Mouse (Mus musculus) urinary bladder, postnatal 10 days (tissue): ENCODE data around the gene Cast.

Experiments used
- DNase-seq: peaks from one replicate; pipeline ENCODE4 v3.0.0; 2022; ENCODE audit warnings: low spot score

Cast gene

DNA sequence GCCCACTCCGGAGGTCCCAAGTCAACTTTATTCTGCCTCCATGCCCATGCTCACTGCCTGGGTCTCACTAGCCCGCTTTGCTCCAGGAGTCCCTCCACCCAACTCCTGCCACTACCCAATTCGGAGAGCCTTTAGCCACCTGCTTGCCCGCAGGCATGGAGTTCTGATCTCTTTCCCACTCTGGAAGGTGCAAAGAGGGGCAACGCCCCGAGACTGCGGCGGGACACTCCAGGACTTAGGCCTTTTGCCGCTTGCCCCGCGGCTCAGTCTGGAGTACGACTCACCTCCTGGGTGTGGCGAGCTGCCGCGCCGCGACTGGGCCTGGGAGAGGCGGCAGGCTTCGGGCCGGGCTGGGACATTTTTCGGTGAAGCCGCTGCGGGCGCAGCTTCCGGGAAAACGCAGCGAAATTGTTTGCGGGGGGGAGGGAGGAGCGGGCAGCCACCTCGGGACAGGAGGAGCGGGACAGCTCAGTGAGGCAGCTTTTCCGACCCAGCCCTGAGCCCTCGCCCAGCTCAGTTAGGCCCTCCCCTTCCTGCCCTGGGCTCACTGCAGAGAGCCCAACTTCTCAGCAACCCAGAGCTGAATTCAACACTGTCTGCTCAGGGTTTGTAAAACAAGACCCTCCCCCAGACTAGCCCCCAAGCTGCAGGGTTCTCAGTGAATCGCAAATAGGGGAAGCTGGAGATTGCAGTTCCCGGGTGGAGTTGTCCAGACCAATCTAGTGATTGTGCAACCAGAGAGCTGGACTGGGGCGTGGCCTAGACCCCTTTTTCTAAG lies at the start of gene Cast:
Gene Cast (minus strand): TSS at position 659 of the 778 bp plus-strand sequence.
- peak; percentile 12 for DNase-seq

DNA sequence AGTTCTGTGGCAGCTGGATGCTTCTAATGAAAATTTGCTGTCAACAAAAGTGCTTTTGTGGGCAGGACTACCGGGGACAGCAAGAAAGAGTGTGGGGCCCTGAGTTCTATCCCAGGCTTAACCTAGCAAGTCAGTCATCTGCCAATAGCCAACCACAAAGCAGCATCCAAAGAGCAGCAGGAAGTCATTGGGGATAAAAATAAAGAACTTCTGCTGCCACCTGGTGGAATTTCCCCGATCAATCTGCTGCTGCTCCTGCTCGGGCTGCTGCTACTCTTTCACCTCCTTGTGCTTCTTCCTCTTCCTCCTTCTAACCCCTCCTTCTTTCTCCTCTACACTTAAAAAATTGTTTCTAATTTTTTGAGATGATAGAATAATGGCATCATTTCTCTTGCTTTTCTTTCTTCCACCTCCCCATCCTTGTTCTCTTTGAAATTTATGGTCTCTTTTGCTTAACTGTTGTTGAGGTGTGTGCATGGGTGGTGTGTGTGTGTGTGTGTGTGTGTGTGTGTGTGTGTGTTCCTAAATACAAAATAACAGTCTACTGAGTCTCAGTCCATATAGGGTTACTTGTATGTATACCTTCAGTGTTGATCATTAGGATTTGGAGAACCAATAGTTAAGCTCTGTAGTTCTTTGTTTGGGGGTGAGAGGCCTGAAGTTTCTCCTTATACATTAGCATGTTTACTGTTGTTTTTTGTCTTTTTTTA lies 45.9 kb upstream of the Cast start:
- no peak for DNase-seq

DNA sequence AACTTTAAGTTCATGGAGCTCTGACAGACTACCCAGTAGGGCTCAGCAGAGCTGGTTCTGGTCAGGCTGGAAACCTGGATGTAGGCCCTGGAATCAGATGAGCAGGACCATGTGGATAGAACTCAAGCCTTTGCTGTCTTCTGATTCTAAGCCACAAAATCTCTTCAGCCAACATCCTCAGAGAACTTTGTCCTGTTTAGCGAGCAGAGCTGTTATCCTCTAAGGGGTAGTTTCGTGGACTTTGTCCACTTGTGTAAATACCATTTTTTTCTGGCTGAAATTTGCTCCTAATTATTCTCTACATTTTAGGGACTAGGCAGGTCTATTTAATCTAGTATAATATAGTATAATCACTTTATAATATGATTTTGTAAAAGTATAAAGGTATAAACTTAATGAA lies 42.2 kb upstream of the Cast start:
- DNase-seq, result no peak

DNA sequence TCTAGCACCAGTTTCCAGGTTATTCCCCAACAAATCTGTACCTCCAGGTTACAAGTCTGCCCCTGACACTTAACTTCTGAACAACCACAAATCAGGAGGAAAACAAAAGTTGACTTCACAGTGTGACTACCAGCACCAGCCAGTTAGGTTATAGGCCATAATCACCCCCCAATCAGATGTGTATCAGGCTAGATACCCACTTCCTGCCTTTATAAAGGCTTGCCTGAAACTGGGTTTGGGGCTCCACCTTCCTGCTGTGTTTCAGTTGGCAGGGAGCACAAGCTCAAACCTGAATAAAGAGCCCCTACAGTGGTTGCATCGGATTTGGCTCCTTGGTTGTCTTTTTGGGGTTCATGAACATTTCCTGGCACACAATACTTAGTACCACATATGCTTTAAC lies 37.3 kb upstream of the Cast start:
- DNase-seq, result no peak

DNA sequence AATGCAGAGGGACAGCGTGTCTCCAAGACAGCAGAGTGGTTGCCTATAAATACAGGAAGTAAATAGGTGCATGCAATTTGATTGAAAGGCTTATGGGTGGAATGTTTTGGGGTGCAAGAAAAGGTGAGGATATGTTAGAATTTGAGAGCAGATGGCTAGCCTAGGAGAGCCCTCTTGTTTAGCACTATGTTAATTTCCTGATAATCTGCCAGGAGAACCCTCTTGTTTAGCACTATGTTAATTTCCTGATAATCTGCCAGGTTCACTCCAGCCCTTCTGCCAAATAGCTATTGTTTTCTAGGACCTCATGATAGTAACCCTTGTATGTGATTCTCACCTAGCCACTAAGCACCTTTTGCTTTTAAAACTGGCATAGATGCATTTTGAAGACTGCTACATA lies 25.9 kb upstream of the Cast start:
- no peak for DNase-seq

DNA sequence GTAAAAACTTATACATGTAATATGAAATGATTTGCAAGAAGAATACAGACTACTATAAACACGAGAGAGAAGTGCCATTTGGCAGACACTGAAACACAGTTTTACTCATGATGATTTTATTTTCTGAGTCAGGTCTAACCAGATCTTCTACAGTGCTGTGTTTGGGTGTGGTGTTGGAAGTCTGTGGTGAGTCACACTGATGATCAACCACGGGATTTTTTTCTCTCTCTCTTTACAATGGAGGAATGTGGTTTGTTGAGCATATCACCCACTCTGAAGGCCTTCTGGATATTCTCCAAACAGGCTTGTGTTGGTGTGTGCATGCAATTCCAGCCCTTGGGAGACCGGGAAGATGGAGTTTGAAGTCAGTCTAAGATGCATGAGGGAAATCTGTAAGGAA lies 13.5 kb upstream of the Cast start:
- DNase-seq, result no peak

DNA sequence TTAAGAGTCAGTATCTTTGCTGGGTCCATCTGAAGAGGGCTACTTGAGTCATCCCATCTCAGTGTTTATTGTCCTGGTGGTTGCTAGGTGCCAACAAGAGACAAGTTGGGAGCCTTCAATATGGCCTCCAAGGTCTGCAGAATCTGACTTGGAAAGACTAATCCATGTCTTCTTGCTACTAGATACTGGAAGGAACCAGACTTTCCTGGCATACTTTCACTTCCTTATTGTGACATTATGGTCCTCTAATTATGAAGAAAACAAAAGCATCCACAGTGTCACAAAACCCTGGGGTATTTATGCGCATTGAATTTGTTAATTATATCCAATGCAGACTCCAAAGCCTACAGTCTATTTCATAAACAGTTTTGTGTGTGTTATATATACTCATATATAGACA lies 7.1 kb upstream of the Cast start:
- DNase-seq, result no peak

DNA sequence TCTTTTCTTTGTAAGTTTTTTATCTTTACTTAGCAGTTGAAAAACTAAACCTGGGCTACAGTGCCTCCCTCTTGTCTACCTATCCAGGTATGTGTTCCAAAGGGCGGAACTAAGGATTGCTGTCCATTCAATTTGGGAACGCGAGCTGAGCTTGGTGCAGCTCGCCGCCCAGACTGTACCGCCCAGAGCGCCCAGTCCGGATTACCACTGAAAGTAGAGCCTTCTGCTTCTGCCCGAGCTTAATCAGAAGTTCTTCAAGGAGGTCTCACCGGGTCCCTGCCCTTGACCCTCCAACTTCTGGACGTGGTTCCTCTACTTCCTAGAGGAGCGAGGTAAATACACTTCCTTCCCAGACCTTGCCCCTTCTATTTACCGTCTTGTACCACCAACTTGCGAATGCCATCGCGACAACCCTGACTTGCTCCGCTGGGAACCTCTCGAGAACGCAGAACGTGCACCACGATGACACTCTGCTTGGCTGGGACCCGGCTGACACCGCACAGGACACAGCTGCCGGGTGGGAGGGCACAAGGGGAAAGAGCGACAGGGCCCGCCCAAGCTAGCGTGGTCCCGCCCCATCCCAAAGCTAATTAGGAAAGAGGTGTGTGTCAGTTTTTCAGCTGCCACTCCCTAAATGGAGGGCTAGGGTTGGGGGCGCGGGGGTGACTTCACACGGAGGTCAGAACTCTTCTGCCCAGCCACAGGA lies 1.0 kb downstream of the Cast start:
- peak; percentile 21 for DNase-seq

DNA sequence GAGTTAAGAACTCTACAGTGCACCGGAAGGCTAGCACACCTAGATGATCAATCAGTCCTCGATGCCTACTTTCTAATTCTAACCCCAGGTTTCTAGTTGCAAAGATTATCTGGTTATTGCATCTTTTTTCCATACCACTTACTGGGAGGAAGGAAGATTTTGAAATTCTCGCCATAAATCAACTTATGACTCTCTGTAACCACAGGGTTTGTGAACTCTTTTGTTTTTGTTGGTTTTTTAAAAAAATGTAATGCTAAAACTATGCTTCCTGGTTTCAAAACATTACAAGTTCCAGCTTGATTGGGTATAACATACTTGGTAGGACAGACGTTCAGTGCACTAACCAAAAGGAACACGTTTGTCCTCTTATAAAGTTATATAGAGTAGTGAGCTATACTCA lies 1.7 kb downstream of the Cast start:
- no peak for DNase-seq

DNA sequence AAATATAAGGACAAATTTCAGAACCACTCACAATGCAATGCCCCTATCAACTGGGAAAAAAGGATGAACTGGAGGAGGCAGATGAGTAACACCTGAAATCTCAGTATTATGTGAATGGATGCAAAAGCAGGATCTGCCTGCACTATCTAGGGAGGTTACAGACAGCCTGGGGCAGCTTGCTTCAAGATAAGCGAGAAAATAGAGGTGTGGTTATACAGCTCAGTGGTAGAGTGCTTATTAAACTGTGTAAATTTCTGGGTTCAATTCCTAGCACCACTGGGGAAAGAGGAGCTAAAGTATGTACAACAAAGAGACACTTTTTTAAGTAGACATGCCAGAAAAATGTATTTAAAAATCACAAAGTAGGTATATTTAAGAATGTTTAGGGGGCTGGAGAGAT lies 14.2 kb downstream of the Cast start:
- DNase-seq, result no peak

DNA sequence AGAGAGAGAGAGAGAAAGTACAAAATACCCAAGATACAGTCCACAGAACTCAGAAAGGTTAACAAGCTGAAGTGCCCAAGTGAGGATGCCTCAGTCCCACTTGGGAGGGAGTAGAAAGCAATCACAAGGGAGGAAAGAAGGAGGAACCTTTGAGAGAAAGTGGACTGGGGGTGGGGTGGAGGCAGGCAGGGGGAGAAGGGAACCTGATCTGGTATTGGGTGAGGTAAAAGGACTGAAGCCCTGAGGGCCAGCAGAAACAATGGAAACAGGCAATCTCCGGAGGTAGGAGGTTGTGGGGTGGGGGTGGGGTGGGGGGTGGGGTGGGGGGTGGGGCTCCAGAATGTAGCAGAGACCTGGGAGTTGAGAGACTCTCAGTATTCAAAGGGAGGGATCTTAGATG lies 20.9 kb downstream of the Cast start:
- no peak for DNase-seq

DNA sequence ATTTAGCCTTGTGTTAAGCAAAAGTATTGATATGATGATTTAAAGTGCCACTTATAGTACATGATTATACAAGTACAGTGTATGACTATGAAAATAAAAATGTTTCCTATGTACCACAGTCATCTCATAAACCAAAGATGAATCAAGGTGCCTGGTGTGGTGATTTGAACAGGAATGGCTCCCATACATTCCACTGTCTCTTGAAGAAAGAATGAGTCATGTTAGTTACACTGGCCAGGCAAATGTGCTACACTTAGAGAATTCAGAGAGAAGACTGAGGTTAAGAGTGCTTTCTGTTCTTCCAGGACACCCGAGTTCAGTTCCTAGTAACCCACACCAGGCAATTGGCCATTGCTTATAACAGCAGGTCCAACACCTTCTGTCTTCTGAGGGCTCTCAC lies 36.5 kb downstream of the Cast start:
- no peak for DNase-seq

DNA sequence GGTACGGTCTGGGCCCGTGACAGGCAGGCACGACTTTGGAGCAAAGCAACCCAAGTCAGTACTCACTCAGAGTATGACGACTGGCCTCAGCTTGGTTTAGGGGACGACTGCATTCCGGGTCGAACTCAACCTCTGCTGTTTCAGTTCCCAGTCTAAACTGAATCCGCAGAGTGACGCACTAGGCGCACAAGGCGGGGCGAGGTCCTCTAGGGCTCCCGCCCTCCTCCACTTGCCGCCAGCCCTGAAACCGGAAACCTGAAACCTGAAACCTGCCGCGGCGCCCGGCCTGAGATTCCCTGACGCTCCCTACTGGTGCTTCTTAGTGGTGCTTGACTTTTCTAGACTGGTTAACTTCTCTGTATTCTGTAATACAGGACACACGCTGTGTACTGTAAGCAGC lies 38.1 kb downstream of the Cast start:
- DNase-seq, result peak; percentile 59

DNA sequence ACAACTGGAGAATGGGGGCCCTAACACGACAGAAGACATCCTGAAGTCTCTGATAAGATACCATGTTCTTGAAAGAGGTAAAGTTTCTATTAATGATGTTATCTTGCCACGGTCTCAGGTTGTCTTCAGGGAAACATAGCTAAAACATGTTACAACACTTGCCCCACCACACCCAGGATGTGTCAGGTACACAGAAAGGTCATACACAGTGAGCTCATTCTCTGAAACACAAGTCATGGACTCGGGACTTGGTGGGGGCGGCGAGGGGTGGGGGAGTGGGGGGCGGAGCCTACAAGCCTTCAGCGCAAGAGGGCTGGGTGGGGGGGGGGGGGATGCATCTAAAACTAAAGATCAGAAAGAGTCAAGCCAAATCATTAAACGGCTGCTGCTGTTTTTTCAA lies 38.7 kb downstream of the Cast start:
- no peak for DNase-seq

DNA sequence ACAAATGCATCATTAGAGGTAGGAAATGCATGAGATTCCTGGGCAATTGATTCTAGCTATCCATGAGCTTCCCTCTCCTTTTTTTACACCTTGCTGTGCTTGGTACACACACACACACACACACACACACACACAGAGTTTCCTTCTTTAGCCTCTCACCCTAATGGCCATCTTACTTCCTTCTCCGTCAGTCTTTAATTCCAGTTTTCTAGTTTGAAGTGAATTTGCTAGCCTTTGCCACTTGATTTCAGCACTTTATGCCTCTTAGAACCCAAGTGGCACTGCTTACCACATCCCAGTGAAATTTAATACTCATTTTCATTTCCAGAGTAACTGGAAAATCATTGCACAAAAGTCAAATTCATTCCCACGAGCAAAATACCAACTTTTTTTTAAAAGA lies 41.4 kb downstream of the Cast start:
- DNase-seq, result no peak

DNA sequence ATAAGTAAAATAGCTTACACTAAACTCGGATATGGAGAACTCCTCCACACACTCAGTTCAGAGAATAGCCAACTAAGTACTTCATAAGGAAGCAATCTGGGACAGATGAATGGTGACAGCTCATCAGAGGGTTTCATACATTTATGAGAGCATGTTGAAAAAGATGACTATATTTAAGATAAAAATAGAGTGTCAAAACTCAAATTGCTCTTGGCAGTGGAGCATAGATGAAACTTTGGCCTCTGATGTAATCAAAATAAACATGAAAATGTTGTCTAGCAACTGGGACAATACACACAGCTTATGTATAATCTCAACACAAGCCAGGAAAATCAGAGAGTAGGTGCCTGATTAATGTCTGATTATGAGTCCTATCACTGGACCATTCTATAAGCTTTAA lies 45.9 kb downstream of the Cast start:
- no peak for DNase-seq

DNA sequence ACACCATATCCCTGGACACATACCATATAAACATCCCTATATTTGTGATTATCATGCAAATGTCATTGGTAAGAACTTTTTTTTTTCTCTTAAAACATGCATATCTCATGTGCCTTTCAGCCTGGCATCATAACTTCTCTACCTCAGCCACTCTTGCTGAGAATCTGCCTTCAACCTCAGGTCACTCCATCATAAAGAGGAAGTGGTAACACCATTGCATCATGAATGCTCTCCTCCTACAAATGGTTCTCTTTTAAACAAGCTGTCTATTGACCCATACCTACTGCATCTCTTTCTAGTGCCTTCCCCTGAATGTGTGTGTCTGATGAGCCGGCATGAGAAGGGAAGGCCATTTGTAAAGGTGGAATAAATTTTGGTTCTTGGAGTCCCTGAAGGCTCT lies 49.5 kb downstream of the Cast start:
- no peak for DNase-seq

DNA sequence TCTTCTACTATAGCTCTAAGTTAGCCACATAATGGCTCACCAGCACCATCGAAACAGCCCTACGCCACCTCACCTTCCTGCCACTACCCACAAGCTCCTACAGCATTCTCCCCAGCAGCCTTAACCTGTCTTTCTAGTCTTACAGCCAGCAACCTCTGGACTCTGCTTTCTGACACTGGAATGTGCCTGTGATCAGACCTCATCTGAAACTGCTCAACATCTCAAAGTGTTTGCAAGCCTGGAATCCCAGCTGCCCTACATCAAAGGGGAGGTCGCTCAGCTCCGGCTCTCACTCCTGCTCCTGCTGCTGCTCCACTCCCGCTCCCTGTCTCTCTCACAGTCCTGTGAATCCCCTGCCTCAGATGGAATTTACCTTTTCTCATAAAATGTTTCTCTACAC lies 65.4 kb downstream of the Cast start:
- no peak for DNase-seq

DNA sequence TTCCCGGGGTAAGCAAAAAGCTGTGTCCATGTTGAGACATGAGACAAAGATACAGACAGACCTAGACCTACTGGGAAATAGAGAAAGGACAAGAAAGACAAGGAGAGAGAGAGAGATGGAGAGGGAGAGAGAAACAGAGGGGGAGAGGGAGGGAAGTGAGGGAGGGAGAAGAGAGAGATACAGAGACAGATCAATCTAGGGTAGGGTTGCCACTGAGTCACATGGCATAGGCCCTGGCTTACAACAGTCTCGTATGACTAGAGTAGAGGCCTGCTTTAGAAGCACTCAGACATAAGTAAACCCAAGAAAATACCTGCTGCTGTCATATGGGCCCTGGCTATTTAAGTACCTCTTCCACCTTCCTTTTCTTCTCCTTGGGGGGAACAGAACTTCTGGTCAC lies 72.2 kb downstream of the Cast start:
- no peak for DNase-seq

DNA sequence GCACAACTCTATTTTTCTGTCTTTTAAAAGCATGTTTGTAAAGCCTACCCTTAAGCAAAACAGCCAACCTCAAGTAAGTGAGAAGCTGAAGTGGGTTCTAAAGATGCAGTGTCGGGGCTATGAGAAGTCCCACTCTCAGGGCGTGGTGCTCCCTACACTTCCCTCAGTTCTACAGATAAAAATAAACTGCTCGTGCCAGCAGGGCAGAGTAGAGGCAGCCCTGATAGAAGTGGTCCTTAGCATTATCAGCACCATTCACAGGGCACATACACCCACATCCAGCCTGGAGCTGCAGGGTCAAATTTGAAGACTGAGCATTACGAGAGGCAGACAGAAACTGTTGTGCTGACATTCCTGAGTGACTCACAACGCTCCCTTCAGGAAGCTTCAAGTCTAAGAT lies 72.8 kb downstream of the Cast start:
- no peak for DNase-seq

DNA sequence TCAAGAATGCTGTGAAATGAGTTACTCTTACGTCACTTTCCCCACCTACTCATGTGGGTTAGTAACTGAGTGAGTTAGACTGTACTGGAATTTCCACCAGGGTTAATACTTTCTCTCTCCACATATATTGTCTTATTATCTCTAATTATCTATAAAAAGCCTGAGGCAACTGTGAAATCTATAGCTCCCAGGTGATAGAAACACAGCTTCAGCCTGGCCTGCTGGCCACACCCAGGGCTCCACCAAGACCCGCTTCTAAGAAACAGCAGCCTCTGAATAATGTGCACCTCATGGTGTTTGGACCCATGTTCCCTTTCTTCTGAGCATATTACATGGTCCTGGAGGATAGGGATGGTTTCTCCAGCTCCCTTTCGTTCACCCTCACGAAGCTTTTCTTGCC lies 74.9 kb downstream of the Cast start:
- DNase-seq, result no peak

DNA sequence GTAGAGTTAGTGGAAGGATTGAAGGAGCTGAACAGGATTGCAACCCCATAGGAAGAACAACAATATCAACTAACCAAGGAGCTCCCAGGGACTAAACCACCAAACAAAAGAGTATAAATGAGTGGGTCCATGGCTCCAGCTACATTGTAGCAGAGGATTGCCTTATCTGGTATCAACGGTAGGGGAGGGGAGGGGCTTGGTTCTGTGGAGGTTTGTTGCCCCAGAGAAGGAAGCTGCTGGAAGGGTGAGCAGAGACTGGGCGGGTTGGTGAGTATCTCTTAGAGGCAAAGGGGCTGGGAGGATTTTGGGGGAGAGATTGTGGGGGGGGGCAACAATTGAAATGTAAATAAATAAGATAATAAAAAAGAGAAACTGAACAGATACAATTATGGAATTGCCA lies 89.6 kb downstream of the Cast start:
- DNase-seq, result no peak

DNA sequence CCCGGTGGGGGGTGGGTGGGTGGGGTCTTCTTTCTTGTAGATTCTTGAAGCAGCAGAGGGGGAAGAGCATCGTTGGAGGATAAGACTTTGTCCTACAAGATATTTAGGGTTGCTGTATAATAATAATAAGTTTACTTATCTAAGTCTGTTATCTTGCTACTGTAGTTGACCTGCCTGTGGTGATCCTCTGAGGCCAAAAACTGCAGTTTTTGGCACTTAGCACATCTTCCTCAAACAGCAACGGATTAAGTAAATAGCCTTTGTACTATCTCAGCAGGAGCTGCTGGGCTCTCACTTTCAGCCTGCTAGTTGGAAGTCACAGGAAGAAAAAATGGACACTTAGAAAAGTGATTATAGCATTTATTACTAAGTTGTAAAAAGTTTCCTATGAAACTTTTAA lies 112.4 kb downstream of the Cast start:
- no peak for DNase-seq
